Mouse (Mus musculus) brain, embryonic 14.5 days (tissue): Measurements from ENCODE around the gene Ppfibp2.

Experiments used
- CTCF ChIP-seq: fragments of 200-500 bp; IDR thresholded peaks from 2 replicates; pipeline ENCODE4 v1.5.1; 2012; ENCODE audit warnings: inconsistent platforms, mild to moderate bottlenecking, moderate library complexity, borderline replicate concordance; ENCODE audit not compliant: insufficient read depth, insufficient read length; ENCODE audit errors: extremely low read depth
- POLR2A ChIP-seq: fragments of 200-500 bp; IDR thresholded peaks from 2 replicates; pipeline ENCODE4 v1.6.1; 2012; ENCODE audit warnings: mild to moderate bottlenecking, inconsistent platforms, borderline replicate concordance; ENCODE audit not compliant: poor library complexity, insufficient read depth, insufficient read length, severe bottlenecking; ENCODE audit errors: extremely low read depth

DNA sequence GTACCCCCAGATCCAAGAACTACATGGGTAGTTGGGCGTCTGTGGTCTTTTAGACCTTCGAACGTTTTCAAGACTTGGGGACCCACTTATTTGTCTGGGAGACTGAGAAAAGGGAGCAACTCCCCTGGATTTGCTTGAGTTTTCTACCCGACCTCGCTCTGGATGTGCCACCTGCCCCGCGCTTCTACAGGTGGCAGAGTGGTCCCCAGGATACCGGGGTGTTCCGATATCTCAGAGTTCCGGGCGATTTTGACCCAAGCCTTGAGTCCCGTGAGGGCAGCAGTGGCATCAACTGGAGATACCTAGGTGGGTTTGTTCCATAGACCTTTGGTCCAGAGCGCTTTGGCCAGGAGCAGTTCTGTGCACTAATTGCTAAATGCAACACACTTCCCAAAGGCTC is 419 bp downstream of the Ppfibp2 start:
- TF ChIP-seq CTCF, result no peak
- TF ChIP-seq POLR2A, result no peak
